Mouse (Mus musculus): ENCODE results near the gene Ccdc194. TPM values are rescaled to one million over a fixed set of nuclear protein-coding genes. Genes with fewer than 3 reads are reported as not detected.

Ccdc194 gene
- polyA plus RNA-seq (2015; fragmentation: Nextera tagmentation; extraction: Ambion mirVana), result 0.31 and 0.49 TPM in 2 replicates

DNA sequence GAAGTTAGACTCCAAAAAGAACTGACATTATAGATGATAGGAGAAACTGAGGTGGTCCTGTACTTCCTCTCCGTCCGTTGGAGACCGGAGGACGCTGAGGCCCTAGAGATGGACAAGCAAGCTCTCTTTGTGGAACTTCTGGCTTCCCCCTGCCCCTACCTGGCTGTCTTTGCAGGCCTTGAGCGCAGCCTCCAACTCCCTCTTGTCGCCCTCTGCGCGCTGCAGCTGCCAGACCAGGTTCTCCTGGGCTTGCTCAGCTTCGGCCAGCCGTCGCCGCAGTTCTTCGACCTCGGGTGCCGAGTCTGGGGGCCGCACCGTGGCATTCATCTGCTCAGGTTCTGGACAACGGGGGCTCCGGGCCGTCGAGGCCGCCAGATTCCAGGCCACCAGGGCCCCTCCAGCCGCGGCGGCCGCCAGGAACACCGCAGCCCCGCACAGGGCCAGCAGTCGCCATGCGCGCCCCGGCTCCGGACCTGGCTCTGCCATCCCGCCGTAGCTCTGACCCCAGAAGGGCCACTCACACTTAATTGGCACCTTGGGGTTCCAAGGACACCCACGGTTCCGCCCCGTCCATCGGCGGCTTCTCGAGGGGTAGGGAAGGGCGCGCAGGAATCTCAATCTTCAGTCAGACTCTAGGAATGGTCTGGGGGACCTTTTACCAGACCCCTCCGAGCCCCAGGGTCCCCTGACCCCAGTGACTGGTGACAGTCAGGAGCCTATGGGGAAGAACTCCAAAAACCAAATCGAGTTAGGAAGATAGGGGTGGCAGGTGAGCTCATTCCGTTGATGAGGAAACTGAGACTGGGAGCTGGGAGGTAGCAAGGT lies at the start of gene Ccdc194:
Gene Ccdc194, minus strand, starts transcription at position 486 of the 825 bp plus-strand sequence.
- H3K9ac ChIP-seq, result no peak within 1 kb of the TSS
- H3K27ac ChIP-seq, result no peak within 1 kb of the TSS
- peaks cover 70% of the 10 kb centered on the region for H3K27me3 ChIP-seq

DNA sequence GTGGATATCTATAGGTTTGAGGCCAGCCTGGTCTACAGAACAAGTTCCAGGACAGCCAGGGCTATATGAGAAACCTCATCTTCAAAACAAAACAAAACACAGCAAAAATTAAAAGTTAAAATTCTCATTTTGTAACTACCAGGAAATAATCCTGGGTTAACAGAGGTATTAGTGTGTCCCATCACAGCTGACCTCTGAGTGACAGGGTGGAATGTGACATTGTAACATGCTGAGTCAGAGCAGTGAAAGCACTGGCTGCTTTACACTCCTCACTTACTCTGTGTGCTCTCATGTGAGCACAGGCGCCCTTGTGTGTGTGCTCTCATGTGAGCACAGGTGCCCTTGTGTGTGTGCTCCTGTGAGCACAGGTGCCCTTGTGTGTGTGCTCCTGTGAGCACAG lies 49.5 kb upstream of the Ccdc194 start:
- Histone ChIP-seq H3K27me3 (peaks cover 9% of the 10 kb centered on the region; the same call in 1 of the 2 replicates), H3K9me3 (no peaks in the 10 kb centered on the region), H3K9ac (no peak overlapping the region), H3K27ac (no peak overlapping the region), H3K4me1 (replicated peaks) (peaks cover 41% of the 10 kb centered on the region), H3K36me3 (peaks cover 6% of the 10 kb centered on the region; the same call in 1 of the 2 replicates), H3K4me3 (no peak overlapping the region), H3K4me2 (no peak overlapping the region)
- ATAC-seq (ENCODE audit: low FRiP score), result no peak
- WGBS, result 75% methylated on average over 1 of the region's 1 CpGs

More for the DNA sequence above, at the start of gene Ccdc194:
- 9% methylated on average over 46 of the region's 46 CpGs for WGBS
- Histone ChIP-seq H3K4me3 (peak within 1 kb of the TSS; percentile 11; the same call in 1 of the 2 replicates), H3K4me1 (replicated peaks) (peaks cover 17% of the 10 kb centered on the region), H3K9me3 (no peaks in the 10 kb centered on the region), H3K36me3 (no peaks in the 10 kb centered on the region), H3K4me2 (no peak within 1 kb of the TSS)
- no peak for ATAC-seq (ENCODE audit: low FRiP score)

DNA sequence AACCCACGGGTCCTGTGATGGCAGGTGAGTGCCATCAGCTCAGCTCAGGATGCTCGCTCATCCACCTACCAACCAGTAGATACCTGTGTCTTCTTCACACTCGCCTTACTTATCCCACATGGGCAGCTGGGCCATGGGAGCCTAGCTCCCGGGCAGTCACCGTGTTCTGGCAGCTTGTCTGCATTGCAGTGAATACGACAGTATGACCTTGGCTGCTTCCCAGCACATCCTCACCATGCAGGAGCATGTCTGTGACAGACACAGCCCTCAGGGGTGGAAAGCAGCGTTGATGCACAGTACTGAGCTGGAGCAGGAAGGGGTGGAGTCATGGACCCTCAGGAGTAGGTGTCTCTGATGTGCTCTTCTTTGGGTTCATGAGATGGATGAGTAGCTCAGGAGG lies 48.9 kb upstream of the Ccdc194 start:
- no peak overlapping the region for H3K4me3 ChIP-seq
- WGBS, result 78% methylated on average over 7 of the region's 7 CpGs
- no peak overlapping the region for H3K9ac ChIP-seq
- H3K4me1 ChIP-seq (replicated peaks), result peaks cover 35% of the 10 kb centered on the region
- peaks cover 2% of the 10 kb centered on the region; the same call in 1 of the 2 replicates for H3K36me3 ChIP-seq
- no peaks in the 10 kb centered on the region for H3K9me3 ChIP-seq
- H3K4me2 ChIP-seq, result no peak overlapping the region
- no peak overlapping the region for H3K27ac ChIP-seq
- H3K27me3 ChIP-seq, result peaks cover 3% of the 10 kb centered on the region; the same call in 1 of the 2 replicates
- ATAC-seq (ENCODE audit: low FRiP score), result no peak

DNA sequence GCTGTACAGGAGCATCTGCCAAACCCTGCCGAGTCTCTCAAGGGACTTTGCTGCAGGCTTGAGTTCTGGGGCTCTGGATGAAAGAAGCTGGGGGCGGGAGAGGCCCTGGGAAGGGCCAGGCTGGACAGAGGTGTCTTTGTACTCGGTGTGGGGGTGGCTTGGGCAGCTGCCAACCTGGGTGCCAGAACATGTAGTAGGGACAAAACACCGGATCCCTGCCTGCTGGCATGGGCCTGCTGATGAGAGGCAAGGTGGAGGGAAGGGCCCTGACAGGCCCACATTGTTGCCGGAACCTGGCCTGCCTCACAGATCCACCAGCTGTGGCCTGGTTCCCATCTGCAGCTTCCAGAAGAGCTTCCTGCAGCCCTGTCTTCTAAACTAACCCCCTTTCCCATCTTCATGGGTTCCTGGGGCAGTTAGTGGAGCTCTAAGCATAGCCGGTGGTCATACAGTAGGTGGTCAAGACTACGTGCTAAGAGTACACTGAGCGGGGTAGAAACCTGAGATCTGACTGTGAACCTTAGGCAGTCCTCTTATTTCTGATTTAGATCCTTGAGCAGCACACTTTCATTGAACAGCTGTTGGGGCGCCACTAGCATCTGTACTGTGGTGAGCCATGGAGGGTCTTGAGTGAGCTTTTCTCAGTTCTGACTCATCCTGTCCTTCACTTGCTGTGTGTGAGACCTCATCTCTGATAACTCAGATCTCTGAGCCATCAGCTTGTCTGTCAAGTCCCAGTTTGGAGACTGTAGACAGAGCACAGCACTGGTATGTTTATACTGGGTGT lies 47.5 kb upstream of the Ccdc194 start:
- H3K9me3 ChIP-seq, result no peaks in the 10 kb centered on the region
- H3K4me2 ChIP-seq, result peak overlapping the region; percentile 81
- peak overlapping the region; percentile 78 for H3K27ac ChIP-seq
- H3K27me3 ChIP-seq, result peaks cover 9% of the 10 kb centered on the region
- H3K4me3 ChIP-seq, result peak overlapping the region; percentile 4; the same call in 1 of the 2 replicates
- H3K9ac ChIP-seq, result no peak overlapping the region
- H3K4me1 ChIP-seq (replicated peaks), result peaks cover 43% of the 10 kb centered on the region
- ATAC-seq (ENCODE audit: low FRiP score), result no peak
- WGBS, result 71% methylated on average over 9 of the region's 9 CpGs
- H3K36me3 ChIP-seq, result no peaks in the 10 kb centered on the region; the same call in 1 of the 2 replicates

DNA sequence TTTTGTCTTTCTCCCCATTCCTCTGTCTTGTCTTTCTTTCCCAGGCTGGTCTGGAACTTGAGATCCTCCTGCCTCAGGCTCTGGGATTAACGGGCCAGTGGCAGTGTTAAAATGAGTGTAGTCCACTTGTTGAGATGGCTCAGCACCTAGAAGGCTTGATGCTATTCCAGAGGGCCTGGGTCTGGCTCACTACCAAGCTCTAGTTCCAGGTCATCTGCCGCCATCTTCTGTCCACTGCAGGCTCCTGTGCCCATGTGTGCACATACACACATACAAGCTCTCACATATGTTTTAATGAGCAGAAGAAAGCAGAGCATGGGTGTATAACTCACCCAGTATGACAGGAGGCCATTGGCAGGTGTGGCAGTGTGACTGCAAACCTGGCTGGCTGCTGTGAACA lies 46.6 kb upstream of the Ccdc194 start:
- ATAC-seq (ENCODE audit: low FRiP score), result no peak
- 89% methylated on average over 2 of the region's 2 CpGs for whole genome bisulfite sequencing
- H3K4me1 ChIP-seq (replicated peaks), result peaks cover 43% of the 10 kb centered on the region
- H3K9me3 ChIP-seq, result no peaks in the 10 kb centered on the region
- H3K27ac ChIP-seq, result peak overlapping the region; percentile 78
- H3K4me2 ChIP-seq, result peak overlapping the region; percentile 81
- H3K36me3 ChIP-seq, result no peaks in the 10 kb centered on the region; the same call in 1 of the 2 replicates
- peaks cover 18% of the 10 kb centered on the region for H3K27me3 ChIP-seq
- peak overlapping the region; percentile 43; the same call in 1 of the 2 replicates for H3K9ac ChIP-seq
- H3K4me3 ChIP-seq, result peak overlapping the region; percentile 56

DNA sequence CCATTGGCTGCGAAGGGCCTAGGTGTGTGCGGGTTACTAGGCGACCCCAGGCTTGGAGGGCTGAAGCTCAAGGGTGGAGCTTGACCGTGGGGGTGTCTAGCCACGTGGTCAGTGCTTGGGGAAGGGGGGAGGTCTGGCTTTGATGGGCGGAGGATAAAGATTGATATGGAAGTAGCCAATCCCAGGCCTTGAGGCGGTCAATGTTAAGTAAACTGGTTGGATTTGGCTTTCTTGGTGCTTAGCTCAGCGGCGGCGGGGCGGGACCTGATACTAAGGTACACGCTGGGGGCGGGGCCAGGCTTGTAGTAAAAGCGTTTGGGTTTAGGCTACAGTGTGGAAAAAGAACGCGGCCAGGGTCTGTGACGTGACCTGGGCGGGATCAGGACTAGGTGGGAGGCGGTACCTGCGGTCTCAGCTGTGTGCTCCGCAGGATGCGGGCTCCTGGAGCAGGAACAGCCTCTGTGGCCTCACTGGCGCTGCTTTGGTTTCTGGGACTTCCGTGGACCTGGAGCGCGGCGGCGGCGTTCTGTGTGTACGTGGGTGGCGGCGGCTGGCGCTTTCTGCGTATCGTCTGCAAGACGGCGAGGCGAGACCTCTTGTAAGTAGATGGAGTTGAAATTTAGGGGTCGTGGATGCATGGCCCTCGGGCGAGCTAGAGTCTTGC lies 44.9 kb upstream of the Ccdc194 start:
- under 1% methylated on average over 41 of the region's 41 CpGs for WGBS
- peaks cover 43% of the 10 kb centered on the region for H3K4me1 ChIP-seq (replicated peaks)
- H3K9ac ChIP-seq, result peak overlapping the region; percentile 82
- peak overlapping the region; percentile 81 for H3K4me2 ChIP-seq
- H3K4me3 ChIP-seq, result peak overlapping the region; percentile 56
- H3K27me3 ChIP-seq, result peaks cover 30% of the 10 kb centered on the region
- H3K9me3 ChIP-seq, result no peaks in the 10 kb centered on the region
- H3K27ac ChIP-seq, result peak overlapping the region; percentile 83
- H3K36me3 ChIP-seq, result no peaks in the 10 kb centered on the region; the same call in 1 of the 2 replicates
- peak; percentile 88 for ATAC-seq (ENCODE audit: low FRiP score)

DNA sequence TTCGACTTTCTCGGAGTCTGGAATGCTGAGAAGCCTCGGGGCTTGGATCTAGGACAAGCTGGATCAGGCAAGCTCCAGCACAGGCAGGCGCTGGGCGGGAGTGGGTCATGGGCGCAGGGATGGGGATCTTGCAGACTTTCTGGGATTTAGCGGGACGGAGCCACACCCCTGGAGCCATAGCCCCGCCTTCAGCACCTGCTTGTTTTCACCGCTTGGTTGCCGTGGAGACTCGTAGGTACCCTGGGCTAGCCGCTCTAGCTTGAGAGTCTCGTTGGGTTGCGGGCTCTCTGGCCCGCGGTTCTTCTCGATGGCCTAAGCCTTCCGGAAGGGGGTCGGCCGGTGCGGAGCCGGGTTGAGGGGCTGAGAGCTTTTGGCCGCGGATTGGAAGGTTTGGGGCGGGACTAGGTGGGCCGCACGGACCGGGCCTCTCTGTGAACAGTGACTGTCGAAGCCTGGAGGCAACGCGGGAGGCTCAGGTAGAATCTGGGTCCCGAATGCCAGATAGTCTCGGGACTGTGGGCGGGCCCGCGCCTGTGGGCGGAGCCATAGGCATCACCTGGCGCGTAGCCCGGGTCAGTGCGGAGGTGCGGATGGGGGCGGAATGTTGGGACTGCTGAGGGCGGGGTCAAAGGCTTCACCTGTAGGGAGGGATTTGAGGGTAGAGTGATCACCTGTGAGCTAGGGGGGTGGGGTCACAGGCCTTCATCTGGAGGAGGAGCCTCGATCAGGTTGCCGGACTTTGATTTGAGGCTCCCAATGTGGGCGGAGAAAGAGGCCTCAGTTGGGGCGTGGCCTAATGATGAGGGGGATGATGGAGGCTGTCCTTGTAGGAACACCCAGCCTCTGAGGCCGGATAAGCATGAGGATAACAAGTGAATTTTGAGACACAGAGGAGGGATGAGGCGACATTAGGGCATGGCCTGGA lies 44.1 kb upstream of the Ccdc194 start:
- H3K4me3 ChIP-seq, result peak overlapping the region; percentile 56
- H3K36me3 ChIP-seq, result no peaks in the 10 kb centered on the region; the same call in 1 of the 2 replicates
- peak overlapping the region; percentile 81 for H3K4me2 ChIP-seq
- peak overlapping the region; percentile 83 for H3K27ac ChIP-seq
- no peaks in the 10 kb centered on the region for H3K9me3 ChIP-seq
- peak overlapping the region; percentile 82 for H3K9ac ChIP-seq
- H3K27me3 ChIP-seq, result peaks cover 34% of the 10 kb centered on the region
- peak; percentile 85 for ATAC-seq (ENCODE audit: low FRiP score)
- under 1% methylated on average over 51 of the region's 51 CpGs for whole genome bisulfite sequencing
- peaks cover 42% of the 10 kb centered on the region for H3K4me1 ChIP-seq (replicated peaks)

DNA sequence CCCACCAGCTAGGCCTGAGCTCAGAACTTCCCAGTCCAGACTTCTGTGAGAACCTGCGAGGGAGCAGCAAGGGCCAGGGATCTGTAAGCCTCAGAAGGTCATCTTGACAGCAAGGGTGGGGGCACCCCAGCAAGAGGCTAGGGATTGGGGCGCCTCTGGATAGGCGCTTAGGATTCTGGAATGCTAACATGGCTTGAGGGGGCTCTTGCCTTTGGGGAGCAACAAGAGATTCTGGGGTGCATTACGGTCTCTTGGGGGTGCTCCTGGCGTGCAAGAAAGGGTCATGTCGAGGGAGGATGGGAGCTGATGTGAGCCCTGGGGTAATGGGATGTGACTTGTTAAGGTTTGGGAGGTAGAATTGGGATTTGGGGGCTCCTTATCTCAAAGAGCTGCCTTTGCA lies 43.4 kb upstream of the Ccdc194 start:
- Histone ChIP-seq H3K4me3 (peak overlapping the region; percentile 56), H3K36me3 (no peaks in the 10 kb centered on the region; the same call in 1 of the 2 replicates), H3K4me2 (peak overlapping the region; percentile 81), H3K4me1 (replicated peaks) (peaks cover 36% of the 10 kb centered on the region), H3K9ac (peak overlapping the region; percentile 82), H3K27me3 (peaks cover 40% of the 10 kb centered on the region), H3K9me3 (0 out of 2 replicates have a peak, but pooled peaks cover 4% of the 10 kb centered on the region), H3K27ac (peak overlapping the region; percentile 83)
- WGBS, result 19% methylated on average over 6 of the region's 6 CpGs
- ATAC-seq (ENCODE audit: low FRiP score), result 0 out of 2 replicates have a peak, but pooled peaks have one; percentile 0

DNA sequence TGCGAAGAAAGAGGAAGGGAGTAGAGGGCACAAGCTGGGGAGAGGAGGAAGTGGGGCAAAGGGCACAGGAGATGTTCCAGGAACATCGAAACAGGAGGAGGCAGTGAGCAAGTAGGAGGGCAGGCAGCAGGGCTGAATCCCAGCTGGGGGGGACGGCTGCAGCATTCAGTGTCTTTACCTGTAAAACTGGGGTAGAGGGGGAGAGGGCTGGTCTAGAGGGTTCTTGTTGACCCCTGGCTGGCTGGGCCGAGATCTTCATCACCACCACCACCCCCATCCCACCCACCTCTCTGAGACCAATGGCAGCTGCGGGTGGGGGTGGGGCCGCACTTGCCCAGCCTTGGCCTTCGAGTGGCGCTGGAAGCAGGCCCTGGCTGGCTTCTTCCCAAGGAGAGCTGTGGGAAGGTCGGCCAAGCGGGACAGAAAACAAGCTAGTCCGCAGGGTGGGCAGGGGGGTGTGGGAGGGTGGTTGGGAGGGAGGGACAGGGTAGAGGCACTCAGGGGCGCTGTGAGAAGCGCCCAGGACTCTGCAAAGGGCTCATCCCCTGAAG lies 43.0 kb upstream of the Ccdc194 start, which contains the start of gene Slc27a1:
Gene Slc27a1, plus strand, starts transcription at position 496 of the 551 bp plus-strand sequence.
- Histone ChIP-seq H3K36me3 (no peaks in the 10 kb centered on the region; the same call in 1 of the 2 replicates), H3K4me2 (peak within 1 kb of the TSS; percentile 81), H3K27ac (peak within 1 kb of the TSS; percentile 83), H3K4me3 (peak within 1 kb of the TSS; percentile 56), H3K9me3 (0 out of 2 replicates have a peak, but pooled peaks cover 4% of the 10 kb centered on the region), H3K4me1 (replicated peaks) (peaks cover 36% of the 10 kb centered on the region), H3K27me3 (peaks cover 44% of the 10 kb centered on the region), H3K9ac (peak within 1 kb of the TSS; percentile 82)
- ATAC-seq (ENCODE audit: low FRiP score), result 0 out of 2 replicates have a peak, but pooled peaks have one; percentile 2
- WGBS, result 11% methylated on average over 13 of the region's 13 CpGs

DNA sequence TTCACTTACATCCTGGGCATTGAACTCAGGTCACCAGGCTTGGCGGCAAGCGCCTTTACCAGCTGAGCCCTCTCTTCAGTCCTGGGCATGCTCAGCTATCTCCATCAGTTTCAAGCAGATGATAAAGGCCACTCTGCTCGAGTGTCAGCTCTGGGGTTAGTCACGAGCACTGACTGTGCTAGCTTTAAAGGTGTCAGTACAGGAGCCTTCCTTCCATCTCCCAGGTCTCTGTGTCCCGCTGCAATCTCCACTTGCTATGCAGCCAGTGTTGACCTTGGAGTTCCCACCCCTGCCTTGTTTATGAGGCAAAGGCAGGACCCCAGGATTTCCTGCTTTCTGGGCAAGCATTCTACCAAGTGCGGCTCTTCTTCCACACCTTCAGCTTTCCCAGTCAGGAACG lies 42.1 kb upstream of the Ccdc194 start:
- no peak for ATAC-seq (ENCODE audit: low FRiP score)
- H3K4me3 ChIP-seq, result no peak overlapping the region
- WGBS, result 78% methylated on average over 7 of the region's 7 CpGs

More for the DNA sequence above, 42.1 kb upstream of the Ccdc194 start:
- Histone ChIP-seq H3K36me3 (no peaks in the 10 kb centered on the region), H3K4me2 (no peak overlapping the region), H3K27ac (no peak overlapping the region), H3K9ac (no peak overlapping the region), H3K27me3 (peaks cover 53% of the 10 kb centered on the region), H3K4me1 (replicated peaks) (peaks cover 34% of the 10 kb centered on the region), H3K9me3 (0 out of 2 replicates have a peak, but pooled peaks cover 4% of the 10 kb centered on the region)

Data from hindbrain, embryonic 13.5 days (tissue).